Mouse (Mus musculus) ovary, adult 18-20 months (tissue): ENCODE measurements around the gene Cog6.
"Not testable (repeated sequence)": the region's sequence is repeated elsewhere in the genome, so short reads cannot be mapped to it uniquely, and the experiment has no call there.

ENCODE experiments used
- DNase-seq: peaks from one replicate; pipeline ENCODE4 v3.0.0; 2022; ENCODE audit warnings: low spot score, mixed read lengths

The Cog6 gene

DNA sequence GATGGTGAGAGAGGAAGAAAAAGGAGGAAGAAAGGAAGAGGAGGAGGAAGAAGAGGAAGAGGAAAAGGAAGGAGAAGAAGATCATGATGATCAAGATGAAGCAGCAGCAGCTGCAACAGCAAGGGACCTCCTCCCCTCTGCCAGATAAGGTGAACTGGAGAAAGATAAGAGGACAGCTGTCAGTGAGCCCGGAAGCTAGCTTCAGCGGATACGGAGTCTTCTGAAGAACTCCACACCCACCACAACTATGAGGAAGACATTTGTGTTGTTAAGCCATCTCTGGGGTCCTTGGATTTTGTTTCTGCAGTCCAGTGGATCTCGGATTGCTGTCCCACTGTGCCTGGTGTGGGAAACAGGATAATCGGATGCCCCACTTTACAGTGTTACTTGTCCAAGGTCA lies 15.4 kb upstream of the Cog6 start:
- DNase-seq: no peak

DNA sequence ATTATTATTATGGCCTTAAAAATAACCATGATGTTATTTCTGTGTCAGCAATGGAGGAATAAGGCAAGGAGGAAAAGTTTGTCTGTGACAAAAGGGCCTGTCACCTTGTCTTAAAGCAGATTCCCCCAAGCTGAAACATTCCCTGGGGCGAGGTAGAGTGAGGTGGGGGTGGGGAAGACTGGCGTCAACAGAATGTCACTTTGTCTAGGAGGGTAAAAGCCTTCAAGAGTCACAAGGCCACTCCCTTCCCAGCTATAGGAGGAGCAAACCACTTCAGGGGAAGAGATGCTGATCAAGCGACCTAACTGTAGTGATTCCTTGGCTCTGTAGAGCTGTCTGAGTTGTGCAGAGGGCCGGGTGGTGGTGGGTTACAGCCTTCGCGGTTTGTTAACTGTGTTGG lies 14.5 kb upstream of the Cog6 start:
- DNase-seq: no peak

DNA sequence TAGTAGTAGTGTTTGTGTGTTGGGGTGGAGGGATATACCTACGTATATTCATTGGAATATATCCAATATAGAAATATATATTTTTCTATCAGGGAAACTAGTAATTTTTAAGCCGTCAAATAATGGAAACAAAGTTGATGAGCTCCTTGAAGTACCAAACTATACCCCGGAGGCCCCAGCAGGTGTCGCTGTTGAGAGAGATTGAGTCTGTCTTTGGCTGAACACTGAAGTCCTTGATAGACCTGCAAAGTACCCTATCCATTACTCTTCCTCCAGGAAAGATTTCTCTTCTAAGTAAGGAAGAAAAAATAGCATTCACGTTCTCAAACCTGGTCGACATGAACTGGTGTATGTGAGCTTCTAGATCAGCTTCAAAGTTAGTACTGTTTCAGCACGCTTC lies 12.0 kb upstream of the Cog6 start:
- DNase-seq: peak; percentile 31

DNA sequence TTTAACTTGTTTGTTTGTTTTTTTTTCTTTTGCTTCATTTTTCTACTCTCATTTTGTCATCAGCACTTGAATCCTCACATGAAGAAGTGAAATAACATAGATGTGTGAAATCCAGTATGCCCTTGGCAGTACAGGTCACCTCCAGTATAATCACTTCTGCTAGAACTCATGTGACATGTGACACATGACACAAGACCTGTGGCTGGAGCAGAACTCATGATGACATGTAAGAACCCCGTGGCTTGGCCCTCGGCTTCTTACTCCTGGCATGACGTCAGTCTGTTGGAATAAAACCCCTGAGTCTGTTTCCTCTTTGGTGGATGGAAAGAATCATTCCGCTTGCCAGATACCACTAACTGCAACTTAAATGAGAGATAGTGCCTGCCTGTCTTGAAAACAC lies 10.3 kb upstream of the Cog6 start:
- DNase-seq: no peak

DNA sequence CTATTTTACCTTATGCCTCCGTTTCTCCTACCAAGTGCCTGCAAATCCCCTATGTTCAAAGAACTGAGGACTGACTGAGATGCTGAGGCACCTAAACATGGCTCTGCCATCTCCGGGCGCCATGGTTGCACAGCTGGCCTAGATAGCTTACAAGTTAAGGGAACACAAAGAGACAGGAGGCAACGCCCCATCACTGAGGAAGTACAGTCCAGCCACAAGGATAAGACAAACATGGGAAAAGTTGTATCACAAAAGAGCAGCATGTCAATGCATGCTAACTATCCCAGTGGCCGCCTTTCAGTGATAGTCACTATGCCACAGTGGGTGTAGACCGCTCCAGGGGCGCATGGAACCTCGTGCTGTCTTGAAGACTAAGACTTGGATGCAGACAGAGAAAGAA lies 9.6 kb downstream of the Cog6 start:
- DNase-seq: no peak

DNA sequence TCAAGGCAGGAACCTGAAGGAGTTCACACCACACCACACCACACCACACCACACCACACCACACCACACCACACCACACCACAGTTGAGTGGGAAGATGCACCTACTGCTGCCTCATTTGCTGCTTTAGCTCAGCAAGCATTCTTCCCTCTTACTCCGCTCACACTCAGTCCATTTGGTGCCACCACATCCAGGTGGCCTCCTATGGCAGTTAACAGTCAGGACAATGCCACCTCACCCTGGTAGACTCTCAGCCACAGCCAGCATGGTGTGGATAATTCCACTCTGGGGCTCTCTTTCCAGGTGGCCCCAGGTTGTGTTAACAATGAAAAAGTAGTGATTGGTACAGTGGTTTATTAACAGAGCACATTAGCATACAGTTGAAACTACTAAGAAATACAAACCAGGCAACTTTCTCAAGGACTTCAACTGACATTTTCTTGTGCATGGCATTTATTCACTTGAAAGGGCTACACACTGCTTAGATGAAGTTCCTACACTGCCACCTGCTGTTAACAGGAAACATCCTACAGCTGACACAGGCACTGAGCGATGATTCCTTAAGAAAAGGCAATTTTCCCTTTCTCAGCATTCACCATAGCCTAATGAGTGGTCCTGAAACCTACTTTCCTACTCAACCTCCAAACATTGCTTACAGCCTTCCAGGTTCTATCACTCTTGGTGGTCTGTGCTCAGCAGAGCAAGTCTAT lies 12.5 kb downstream of the Cog6 start:
- DNase-seq: no peak

DNA sequence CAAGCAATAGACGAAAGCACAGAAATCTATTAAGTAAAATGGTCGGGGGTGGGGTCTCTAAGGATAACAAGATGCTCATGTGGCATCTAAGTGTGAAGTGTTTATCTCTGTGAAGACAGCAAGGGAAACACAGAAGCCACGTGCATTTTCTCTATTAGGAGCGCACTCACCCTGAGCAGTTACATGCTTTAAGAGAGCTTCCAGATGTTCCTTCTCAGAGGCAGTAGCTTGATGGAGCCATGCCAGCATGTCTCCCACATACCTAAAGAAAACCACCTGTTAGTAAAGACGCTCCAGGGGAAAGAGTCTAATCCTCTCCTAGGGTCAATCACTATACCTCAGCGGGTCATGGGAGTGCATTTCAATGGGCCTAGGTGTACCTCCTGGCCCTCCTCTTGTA lies 15.0 kb downstream of the Cog6 start:
- DNase-seq: no peak

DNA sequence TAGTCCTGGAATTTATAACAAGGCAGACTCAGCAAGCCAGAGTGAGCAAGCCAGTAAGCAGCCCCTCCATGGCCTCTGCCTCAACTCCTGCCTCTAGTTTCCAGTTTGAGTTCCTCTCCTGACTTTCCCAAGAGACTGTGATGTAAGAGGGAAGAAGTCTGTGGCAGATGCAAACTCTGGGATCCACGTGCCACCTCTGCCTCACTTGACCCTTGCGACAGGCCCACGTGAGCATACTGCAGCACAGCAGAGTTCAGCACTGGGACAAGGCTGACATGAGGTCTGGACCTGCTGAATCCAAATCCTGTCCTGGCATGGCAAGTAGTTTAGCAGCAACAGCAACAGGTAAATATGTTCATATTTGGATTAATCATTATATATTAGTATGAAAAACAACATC lies 17.0 kb downstream of the Cog6 start:
- DNase-seq: no peak

DNA sequence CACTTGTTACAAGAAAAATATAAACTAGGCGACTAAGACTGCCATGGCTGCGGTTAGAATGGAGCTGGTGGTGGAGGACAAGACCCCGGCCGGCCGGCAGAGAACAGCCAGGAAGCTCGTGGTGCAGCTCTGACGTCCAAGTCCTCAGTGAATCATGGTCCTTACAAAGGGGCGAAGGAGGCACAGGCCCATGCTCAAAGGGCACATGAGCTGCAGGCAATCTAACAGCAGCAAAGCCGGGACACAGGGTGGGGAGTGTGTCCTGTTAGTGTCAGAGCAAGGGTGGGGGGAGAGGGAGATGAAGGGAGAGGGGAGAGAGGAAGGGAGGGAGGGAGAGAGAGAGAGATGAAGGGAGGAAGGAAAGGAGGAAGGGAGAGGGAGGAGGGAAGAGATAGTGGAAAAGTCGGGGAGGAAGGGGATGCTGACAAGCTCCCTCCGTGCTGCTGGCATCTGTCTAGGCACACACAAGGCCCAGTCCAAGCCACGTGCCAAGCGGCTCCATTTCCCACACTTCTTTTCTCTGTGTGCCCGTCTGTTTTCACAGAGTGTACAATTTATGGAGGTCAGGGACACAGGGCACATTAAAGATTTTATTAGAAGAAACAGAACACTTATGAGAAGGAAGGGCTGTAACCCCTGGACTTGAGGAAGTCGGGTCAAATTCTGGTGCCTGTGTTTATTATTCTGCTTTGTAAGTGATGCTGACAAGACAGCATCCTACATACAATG lies 17.9 kb downstream of the Cog6 start:
- DNase-seq: no peak

DNA sequence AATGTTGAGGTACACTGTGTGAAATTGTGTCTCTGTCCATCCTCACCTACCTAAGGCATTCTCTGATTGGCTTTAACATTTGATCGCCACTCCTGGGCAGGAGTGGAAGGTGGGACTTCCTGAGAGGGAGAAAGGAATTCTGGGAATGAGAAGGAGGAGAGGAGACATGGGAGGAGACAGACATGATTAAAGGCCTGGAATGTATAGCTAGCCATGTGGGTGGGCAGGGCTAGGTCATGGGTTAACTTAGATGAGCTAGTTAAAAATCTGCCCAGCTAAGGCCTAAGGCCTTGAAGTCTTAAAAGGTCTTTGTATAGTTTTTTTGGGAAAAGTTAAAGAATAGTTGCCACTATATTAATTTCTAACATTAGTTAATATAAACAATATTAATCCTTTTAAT lies 19.7 kb downstream of the Cog6 start:
- no peak for DNase-seq

DNA sequence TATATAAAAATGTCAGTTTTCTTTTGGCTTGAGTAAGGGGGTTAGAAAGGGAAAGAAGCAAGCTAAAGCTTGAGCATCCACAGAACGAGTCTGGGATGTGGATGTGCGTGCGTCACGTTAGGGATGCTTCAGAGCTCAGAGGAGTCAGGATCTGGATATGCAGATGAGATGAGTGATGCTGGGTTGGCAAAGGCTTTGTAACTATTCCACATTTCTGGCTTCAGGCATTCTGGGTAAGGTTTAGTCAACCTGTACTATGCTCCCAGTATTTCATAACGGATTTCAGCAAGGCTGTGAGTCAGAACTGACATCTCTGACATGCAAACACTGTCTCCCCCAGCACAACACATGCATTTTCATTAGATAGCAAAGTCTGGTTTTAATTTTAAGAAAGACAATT lies 20.4 kb downstream of the Cog6 start:
- DNase-seq: no peak

DNA sequence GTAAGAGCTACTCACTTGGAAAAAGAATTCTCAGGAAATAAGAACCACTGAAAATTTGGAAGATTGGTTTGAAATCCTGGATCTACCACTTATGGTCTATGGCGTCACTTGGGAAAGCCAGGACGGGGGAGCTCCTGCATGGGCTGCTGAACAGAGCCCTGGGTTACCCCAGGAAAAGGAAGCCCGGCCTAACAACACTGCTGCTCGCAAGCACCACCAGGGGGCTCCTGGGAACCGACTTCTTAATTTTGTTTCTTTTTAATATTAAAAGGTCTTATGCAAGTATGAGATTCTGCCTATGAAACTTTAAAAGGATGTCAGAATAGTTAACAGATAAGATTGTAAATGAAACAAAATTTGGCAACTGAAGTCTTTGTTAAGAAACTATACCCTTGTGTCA lies 22.4 kb downstream of the Cog6 start:
- no peak for DNase-seq

DNA sequence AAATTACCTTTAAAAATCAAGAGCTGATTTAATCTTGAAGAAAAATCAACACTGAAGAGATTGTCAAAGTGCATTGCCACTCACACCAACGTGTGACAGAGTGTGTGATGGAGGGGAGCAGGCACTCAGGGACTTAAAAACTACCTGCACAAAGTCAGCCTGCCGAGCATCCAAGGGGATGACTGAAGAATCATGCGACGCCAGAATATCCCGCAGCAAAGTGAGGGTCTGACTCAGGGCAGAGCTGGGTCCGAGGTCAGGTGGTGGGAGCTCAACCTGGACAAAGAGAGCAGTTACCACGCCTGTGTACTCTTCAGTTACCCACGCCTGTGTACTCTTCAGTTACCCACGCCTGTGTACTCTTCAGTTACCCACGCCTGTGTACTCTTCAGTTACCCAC lies 23.7 kb downstream of the Cog6 start:
- no peak for DNase-seq

DNA sequence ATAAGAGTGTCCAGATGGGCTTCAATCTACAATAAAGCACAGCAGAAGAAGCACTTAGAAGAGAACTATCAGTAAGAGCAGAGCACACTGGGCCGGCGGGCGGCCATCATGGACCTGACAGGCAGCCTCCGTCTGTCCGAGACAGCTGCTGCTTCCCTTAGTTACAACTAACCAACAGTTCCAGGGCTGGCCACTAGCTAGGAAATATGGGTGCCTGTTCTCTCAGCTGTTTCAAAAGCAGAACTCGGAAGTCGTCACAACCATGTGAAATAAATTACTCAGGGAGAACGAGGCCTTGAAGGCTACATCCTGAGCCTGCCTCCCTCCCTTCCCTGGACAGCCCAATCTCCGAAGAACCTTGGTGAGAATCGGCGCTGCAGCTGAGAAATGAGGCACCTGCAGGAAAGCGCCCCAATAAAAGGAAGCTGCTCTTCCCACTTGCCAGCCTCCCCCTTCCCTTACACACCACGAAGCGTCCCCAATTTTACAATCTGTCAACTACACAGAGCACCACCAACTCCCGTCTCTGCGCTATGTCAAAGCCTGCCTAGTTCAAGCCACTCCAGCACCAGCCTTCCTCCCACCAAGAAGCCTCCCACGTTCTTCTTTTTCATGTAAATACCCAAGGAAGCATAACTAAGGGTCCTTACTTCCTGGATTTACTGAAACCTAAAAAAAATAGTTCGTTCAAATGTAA lies 26.8 kb downstream of the Cog6 start:
- DNase-seq: no peak

DNA sequence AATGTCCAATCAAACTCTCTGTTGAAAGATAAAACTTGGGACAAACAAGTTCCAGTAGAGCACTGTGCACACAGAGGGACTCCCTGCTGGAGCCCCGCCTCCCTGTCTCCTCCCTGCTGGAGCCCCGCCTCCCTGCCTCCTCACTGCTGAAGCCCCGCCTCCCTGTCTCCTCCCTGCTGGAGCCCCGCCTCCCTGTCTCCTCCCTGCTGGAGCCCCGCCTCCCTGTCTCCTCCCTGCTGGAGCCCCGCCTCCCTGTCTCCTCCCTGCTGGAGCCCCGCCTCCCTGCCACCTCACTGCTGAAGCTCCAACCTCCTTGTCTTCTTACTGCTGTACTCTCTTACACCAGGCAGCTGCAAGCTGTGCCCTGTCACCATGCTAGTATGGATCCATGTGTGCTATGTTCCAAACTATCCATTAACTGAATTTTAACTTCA lies 31.5 kb downstream of the Cog6 start:
- not testable (repeated sequence) for DNase-seq

DNA sequence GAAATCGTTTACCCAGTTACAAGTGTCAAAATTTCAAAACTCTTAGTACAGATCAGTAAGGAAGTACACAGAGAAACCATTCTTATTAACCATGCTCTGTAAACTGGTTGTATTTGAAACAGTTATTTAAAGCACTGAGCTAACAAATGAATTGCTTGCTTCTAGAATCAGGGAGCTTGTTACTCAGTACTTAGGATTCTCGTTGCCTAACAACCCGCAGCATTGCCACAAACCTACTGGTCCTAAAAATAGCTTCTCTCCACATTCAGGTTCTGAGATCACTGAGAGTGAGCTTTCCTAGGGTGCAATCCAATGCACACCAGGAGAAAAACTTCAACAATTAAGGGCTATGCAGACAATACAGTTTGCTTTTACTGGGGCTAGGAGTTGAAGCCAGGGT lies 33.3 kb downstream of the Cog6 start:
- no peak for DNase-seq

DNA sequence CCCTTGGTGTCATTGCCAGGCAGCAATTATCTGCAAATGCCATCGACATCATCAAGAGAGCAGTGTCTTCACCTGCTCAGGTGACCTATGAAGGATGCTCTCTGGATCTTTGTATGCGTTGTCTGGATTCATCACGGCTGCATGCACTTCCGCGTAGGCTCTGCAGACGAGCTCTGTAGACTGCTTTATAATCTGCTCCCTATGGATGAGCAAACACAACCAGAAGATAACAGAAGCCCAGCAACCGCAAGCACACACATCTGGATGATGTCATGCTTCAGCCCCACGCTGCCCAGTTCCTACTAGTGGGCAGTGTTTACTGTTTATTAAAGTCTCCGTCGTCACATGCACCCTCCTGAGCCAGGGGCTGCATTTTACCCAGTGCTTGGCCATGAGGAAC lies 34.0 kb downstream of the Cog6 start:
- DNase-seq: no peak

DNA sequence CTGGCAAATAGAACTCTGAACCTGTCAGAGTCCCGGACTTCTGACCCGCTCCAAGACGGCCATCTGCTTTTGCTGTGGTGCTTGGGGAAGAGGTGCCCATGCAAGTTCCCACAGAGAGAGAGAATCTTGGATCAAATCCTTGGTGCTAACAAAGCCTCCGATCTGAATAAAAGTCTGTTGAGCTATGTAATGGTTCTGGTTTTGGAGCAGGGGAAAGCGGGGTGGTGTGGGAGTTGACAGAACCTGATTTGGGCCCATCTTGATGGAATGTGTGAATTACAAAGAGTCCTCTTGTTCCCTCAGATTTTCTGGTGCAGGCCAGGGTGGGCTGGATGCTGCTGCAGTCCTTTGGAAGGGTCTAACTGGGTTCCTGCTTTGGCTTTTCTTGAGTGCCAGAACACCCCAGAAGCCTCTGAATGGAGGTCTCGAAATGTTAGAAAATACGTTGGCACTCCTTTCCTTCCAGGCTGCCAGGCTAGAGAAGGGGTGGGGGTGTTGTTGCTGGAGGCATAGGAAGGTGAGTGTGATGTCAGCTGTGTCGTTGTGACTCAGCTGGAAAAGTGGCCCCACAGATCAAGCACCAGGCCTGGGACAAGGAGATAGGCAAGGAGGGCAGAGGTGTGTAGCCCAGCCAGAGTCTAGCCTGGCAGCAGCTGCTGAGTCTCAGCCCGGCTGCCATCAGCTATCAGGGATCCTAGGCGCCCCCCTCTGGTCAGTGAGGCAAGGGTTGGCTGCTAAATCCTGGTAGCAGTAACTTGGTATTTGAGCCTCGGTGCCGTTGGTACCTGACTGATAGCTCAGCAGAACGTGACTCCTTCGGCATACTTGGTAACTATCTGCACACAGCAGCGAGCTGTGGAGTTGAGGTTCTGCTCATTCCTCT lies 42.1 kb downstream of the Cog6 start:
- peak; percentile 52 for DNase-seq

DNA sequence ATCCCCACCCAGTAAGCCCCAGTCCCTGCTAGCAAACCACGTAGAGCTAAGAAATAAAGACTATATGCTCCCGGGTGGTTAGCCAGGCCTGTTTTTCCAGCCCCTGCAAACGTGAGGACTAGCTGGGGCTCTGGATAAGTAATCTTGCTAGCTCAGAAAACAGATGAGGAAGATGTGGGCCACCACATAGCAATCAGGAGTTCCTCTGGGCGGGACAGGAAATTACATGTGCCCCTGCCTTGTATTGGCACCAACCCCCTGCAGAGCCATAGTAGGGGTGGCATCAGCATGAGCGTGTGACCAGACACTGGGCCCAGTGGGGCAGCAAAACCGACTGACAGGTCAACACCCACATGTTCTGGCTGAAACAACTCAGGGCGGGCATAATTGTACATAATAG lies 44.1 kb downstream of the Cog6 start:
- no peak for DNase-seq

DNA sequence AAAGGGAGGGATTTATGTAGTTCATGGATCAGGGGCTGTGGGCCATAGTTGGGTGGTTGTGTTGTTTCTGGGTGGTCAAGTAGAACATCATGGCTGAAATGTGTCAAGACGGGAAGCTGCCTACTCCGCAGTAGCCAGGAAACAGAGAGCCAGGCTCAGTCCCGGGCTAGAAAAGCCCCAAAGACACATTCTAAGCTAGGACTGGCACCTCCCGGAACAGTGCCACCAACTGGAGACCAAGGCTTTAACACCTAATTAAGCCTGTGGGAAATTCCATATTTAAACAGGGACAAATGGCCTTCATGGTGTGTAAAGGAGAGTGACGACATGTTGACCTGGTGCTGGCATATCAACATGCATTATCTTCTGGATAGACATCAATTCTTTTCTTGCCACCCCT lies 50.0 kb downstream of the Cog6 start:
- no peak for DNase-seq

DNA sequence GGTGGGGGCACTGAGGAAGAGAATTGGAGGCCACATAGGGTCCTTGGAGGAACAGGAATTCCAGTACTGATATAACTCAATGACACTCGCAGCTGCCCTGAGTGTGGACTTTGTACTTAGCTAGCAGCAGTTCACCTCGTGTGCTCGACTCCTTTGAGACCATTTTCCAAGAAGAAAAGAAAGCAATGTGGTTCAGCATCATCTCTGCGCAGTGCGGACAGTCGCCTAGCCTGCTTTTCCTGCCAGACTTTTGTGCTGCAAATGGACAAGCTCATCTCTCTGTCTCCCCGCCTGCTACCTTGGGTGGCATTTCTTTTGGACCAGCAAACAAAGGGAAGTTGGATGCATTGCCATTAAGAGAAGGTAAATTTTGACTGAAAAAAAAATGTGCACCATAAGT lies 52.8 kb downstream of the Cog6 start:
- DNase-seq: no peak

DNA sequence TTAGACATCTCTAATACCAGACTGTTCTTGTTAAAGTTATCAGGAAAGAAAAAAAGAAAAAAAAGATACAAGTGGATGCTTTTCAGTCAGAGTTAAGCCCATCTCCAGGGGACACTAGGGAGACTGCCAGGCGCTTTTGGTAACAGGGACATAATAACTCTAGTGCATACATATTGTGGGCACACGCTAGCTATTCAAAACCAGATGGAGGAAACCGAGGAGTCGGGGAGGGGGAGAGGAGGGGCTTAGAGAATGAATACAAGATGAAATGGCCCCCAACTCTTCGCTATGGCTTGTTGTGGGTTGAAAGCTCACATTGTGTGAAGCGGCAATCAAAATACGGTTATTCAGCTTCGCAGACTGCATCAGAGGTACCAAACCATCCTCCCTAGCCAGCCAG lies 53.6 kb downstream of the Cog6 start:
- no peak for DNase-seq
